Mouse (Mus musculus): ENCODE measurements around the gene Lcor. TPM values are rescaled to one million over a fixed set of nuclear protein-coding genes. Genes with fewer than 3 reads are reported as not detected.

Gene Lcor
- polyA plus RNA-seq, 1 experiment from 2014 or later = 23.5 TPM

- H3K9ac ChIP-seq = no peak overlapping the region
- H3K4me1 ChIP-seq = no peaks in the 10 kb centered on the region
- ATAC-seq (replicated peaks) = no peak
- 62% methylated on average over 7 of the region's 7 CpGs for WGBS
- H3K9me3 ChIP-seq = no peaks in the 10 kb centered on the region
- H3K27me3 ChIP-seq (replicated peaks) = no peaks in the 10 kb centered on the region
- no peak overlapping the region for H3K27ac ChIP-seq
- no peaks in the 10 kb centered on the region for H3K36me3 ChIP-seq (replicated peaks)
- H3K4me2 ChIP-seq = no peak overlapping the region
- no peak overlapping the region for H3K4me3 ChIP-seq
Measured at GRCm38 (mm10) chr19:41449415-41450075, 32.9 kb upstream of the Lcor start.

- Histone ChIP-seq H3K4me1 (no peaks in the 10 kb centered on the region), H3K9ac (no peak overlapping the region), H3K4me2 (no peak overlapping the region), H3K27me3 (replicated peaks) (no peaks in the 10 kb centered on the region), H3K4me3 (no peak overlapping the region), H3K9me3 (no peaks in the 10 kb centered on the region), H3K27ac (no peak overlapping the region), H3K36me3 (replicated peaks) (no peaks in the 10 kb centered on the region)
- ATAC-seq (replicated peaks) = no peak
- WGBS = 6% methylated on average over 3 of the region's 3 CpGs
Measured at GRCm38 (mm10) chr19:41452166-41452565, 30.3 kb upstream of the Lcor start.

- WGBS = 77% methylated on average over 6 of the region's 7 CpGs
- no peaks in the 10 kb centered on the region for H3K4me1 ChIP-seq
- no peaks in the 10 kb centered on the region for H3K27me3 ChIP-seq (replicated peaks)
- no peak overlapping the region for H3K9ac ChIP-seq
- no peaks in the 10 kb centered on the region for H3K36me3 ChIP-seq (replicated peaks)
- H3K27ac ChIP-seq = no peak overlapping the region
- no peaks in the 10 kb centered on the region for H3K9me3 ChIP-seq
- no peak overlapping the region for H3K4me3 ChIP-seq
- no peak for ATAC-seq (replicated peaks)
- H3K4me2 ChIP-seq = no peak overlapping the region
Measured at GRCm38 (mm10) chr19:41454601-41455000, 27.8 kb upstream of the Lcor start.

- H3K4me2 ChIP-seq = no peak overlapping the region
- no peak for ATAC-seq (replicated peaks)
- H3K9me3 ChIP-seq = no peaks in the 10 kb centered on the region
- H3K4me3 ChIP-seq = no peak overlapping the region
- WGBS = 78% methylated on average over 6 of the region's 6 CpGs
- no peak overlapping the region for H3K9ac ChIP-seq
- no peaks in the 10 kb centered on the region for H3K4me1 ChIP-seq
- no peaks in the 10 kb centered on the region for H3K36me3 ChIP-seq (replicated peaks)
- no peak overlapping the region for H3K27ac ChIP-seq
- H3K27me3 ChIP-seq (replicated peaks) = no peaks in the 10 kb centered on the region
Measured at GRCm38 (mm10) chr19:41455091-41455626, 27.3 kb upstream of the Lcor start.

DNA sequence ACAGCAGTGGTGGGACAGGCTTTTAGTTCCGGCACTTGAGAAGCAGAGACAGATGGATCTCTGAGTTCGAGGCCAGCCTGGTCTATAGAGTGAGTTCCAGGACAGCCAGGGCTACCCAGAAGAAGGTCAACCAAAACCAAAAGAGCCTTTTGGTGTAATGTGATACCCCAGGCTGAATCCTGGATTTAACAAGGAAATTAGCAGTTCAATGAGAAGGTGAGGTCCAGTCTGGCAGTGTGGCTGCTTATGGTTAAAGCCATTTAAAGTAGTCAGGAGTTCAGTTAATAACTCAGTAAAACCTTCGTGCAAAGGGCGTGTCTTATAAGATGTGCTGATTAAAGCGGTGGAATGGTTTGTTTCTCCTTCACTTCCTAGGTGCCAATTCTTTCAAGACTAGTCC, 25.3 kb upstream of the Lcor start:
- Histone ChIP-seq H3K9ac (no peak overlapping the region), H3K9me3 (no peaks in the 10 kb centered on the region), H3K36me3 (replicated peaks) (no peaks in the 10 kb centered on the region), H3K4me2 (no peak overlapping the region), H3K4me3 (no peak overlapping the region), H3K27ac (no peak overlapping the region), H3K4me1 (no peaks in the 10 kb centered on the region), H3K27me3 (replicated peaks) (no peaks in the 10 kb centered on the region)
- no peak for ATAC-seq (replicated peaks)
- WGBS = 87% methylated on average over 5 of the region's 5 CpGs

- no peak overlapping the region for H3K4me3 ChIP-seq
- H3K9ac ChIP-seq = no peak overlapping the region
- no peaks in the 10 kb centered on the region for H3K9me3 ChIP-seq
- H3K36me3 ChIP-seq (replicated peaks) = no peaks in the 10 kb centered on the region
- whole genome bisulfite sequencing = 83% methylated on average over 9 of the region's 9 CpGs
- H3K27me3 ChIP-seq (replicated peaks) = no peaks in the 10 kb centered on the region
- ATAC-seq (replicated peaks) = no peak
- H3K4me2 ChIP-seq = no peak overlapping the region
- no peak overlapping the region for H3K27ac ChIP-seq
- H3K4me1 ChIP-seq = no peaks in the 10 kb centered on the region
Measured at GRCm38 (mm10) chr19:41462166-41462735, 20.2 kb upstream of the Lcor start.

DNA sequence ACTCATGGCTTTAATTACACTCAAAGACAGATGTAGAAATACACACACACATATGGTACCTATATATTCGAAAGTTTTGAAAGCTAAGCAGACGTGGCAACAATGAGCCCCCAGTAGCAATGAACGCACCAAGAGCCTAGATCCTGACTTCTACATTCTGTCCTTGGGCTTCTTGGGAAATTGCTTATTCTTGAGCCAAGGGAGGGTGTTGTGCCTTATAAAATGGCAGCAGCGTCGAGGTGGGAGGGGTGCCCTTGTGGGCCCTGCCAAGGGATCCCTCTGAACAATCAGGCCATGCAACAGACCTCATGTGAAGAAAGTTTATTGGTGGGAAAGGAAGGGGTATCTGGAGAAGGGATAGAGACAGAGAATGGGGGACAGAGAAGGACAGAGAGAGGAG, 18.6 kb upstream of the Lcor start:
- no peaks in the 10 kb centered on the region for H3K36me3 ChIP-seq (replicated peaks)
- no peaks in the 10 kb centered on the region for H3K4me1 ChIP-seq
- H3K27ac ChIP-seq = no peak overlapping the region
- no peak overlapping the region for H3K9ac ChIP-seq
- H3K4me3 ChIP-seq = no peak overlapping the region
- ATAC-seq (replicated peaks) = no peak
- H3K27me3 ChIP-seq (replicated peaks) = no peaks in the 10 kb centered on the region
- H3K9me3 ChIP-seq = no peaks in the 10 kb centered on the region
- no peak overlapping the region for H3K4me2 ChIP-seq
- WGBS = 94% methylated on average over 5 of the region's 5 CpGs

DNA sequence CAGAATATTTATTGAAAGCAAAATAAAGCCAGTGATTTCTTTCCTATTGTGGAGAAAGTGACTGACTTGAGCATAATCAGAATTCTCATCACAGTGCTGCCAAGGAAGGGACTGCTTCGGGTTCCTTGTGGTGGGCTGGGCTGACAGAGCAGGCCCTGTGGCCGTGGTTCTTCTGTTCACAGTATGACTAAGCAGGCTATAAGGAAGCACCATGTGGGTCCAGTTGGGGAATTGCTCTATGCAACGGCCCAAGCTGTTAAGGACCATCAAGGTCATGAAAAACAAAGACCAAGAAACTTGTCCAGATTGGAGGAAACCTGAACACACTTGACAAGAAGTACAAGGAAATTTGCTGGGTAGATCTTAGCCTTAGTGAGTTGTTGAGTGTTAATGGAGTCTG, 16.0 kb upstream of the Lcor start:
- Histone ChIP-seq H3K36me3 (replicated peaks) (no peaks in the 10 kb centered on the region), H3K27ac (no peak overlapping the region), H3K9me3 (no peaks in the 10 kb centered on the region), H3K4me3 (no peak overlapping the region), H3K27me3 (replicated peaks) (no peaks in the 10 kb centered on the region), H3K4me1 (no peaks in the 10 kb centered on the region), H3K4me2 (no peak overlapping the region), H3K9ac (no peak overlapping the region)
- ATAC-seq (replicated peaks) = no peak
- WGBS = 86% methylated on average over 3 of the region's 3 CpGs

GRCm38 (mm10) chr19:41473566-41474135, 8.8 kb upstream of the Lcor start:
- no peaks in the 10 kb centered on the region for H3K36me3 ChIP-seq (replicated peaks)
- no peak for ATAC-seq (replicated peaks)
- H3K27ac ChIP-seq = no peak overlapping the region
- no peaks in the 10 kb centered on the region for H3K4me1 ChIP-seq
- 88% methylated on average over 7 of the region's 7 CpGs for whole genome bisulfite sequencing
- no peak overlapping the region for H3K9ac ChIP-seq
- no peak overlapping the region for H3K4me2 ChIP-seq
- no peak overlapping the region for H3K4me3 ChIP-seq
- no peaks in the 10 kb centered on the region for H3K27me3 ChIP-seq (replicated peaks)
- no peaks in the 10 kb centered on the region for H3K9me3 ChIP-seq

- Histone ChIP-seq H3K9ac (no peak overlapping the region), H3K27ac (no peak overlapping the region), H3K27me3 (replicated peaks) (no peaks in the 10 kb centered on the region), H3K4me3 (no peak overlapping the region), H3K4me1 (no peaks in the 10 kb centered on the region), H3K36me3 (replicated peaks) (no peaks in the 10 kb centered on the region), H3K9me3 (no peaks in the 10 kb centered on the region), H3K4me2 (no peak overlapping the region)
- ATAC-seq (replicated peaks) = no peak
- 79% methylated on average over 2 of the region's 2 CpGs for WGBS
Measured at GRCm38 (mm10) chr19:41474943-41475342, 7.5 kb upstream of the Lcor start.

GRCm38 (mm10) chr19:41476530-41477249, 5.7 kb upstream of the Lcor start:
- Histone ChIP-seq H3K9me3 (no peaks in the 10 kb centered on the region), H3K36me3 (replicated peaks) (no peaks in the 10 kb centered on the region), H3K27me3 (replicated peaks) (no peaks in the 10 kb centered on the region), H3K4me3 (no peak overlapping the region), H3K9ac (no peak overlapping the region), H3K4me2 (no peak overlapping the region), H3K27ac (no peak overlapping the region), H3K4me1 (peaks cover 7% of the 10 kb centered on the region)
- no peak for ATAC-seq (replicated peaks)
- WGBS = 76% methylated on average over 3 of the region's 3 CpGs

DNA sequence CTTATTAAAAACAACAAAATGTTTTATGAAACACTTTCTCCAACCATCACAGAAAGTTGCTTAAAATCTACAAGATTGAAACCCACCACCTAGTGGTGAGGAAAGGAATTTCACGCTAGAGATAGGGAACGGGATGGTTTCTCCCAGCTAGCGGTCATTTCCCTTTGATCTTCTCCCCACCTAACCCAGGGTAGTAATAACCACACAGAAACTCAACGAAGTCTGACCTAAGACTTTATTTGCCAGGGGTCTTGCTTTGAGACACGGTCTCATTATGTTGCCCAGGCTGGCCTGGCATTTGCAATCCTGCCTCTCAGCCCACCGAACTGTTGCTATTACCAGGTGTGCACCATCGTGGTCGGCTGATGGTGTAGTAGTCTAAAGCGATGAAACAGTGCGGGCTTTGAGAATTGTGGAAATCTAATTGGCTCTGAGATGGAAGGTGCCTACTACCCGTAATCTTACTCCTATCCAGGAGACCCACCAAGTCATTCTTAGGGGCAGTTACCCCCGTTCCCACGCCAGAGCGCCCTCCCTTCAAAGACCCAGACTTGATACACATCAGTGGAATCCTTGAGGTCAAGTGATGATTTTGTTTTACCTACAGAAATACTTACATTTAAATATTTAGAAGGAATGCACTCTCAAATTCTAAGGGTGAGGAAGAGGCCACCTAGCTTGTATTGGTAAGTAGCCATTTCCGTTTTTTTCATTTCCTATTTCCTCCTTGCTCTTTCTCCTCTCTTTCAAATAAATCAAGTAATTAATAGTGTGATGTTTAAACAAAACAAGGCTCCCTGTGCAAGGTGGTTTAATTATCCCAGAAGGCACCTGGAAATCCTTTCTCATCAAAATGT, 1.2 kb upstream of the Lcor start:
- Histone ChIP-seq H3K4me3 (peak overlapping the region; percentile 95), H3K36me3 (replicated peaks) (no peaks in the 10 kb centered on the region), H3K9ac (no peak overlapping the region), H3K4me1 (peaks cover 27% of the 10 kb centered on the region), H3K9me3 (no peaks in the 10 kb centered on the region), H3K4me2 (peak overlapping the region; percentile 74), H3K27me3 (replicated peaks) (no peaks in the 10 kb centered on the region), H3K27ac (0 out of 2 replicates have a peak overlapping the region, but pooled peaks have one; percentile 100)
- 12% methylated on average over 15 of the region's 15 CpGs for WGBS
- ATAC-seq (replicated peaks) = no peak
